ENCODE assay signal across 20 mouse cellular contexts in the genomic region with DNA sequence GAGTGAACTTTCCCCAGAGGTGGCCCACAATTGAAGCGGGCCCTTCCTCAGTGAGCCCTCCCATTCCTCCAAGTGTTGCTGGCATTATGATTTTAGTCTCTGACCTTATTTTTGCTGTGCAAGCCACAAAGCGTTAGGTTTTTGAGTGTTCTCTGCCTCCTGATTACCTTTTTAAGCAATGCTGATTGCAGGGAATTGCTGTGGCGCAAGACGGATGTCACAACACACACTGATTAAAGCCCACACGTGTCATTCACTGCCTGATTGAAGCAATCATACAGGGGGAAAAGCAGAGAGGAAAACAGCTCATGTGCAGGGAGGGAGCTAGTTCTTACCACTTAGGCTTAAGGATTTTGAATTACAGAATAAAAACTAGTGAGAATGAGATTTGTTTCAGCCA. TPM values are rescaled to one million over a fixed set of nuclear protein-coding genes. Genes with fewer than 3 reads are reported as not detected.
DNase-seq lines count a peak whose midpoint lies in the region; ATAC-seq and TF ChIP-seq lines count a peak whose summit lies in the region.
"Had no signal": no experiment of that assay in that cellular context is flagged by ENCODE, and none has a peak within 500 bp of the region (broad histone marks: within the 10 kb centered on the region; RNA-seq: fewer than 3 reads in every experiment).

No protein-coding gene starts in this region.

- DNase-seq in liver, postnatal 0 days, result peak; percentile 34
- DNase-seq in liver (no peak), MN1 (ENCODE audit: low spot score) (no peak)
- peak; percentile 31 for DNase-seq in brain, adult 2 months (ENCODE audit: low read depth, low spot score)
- DNase-seq in lung, postnatal 0 days (ENCODE audit: low spot score), result peak; percentile 67
- no peak for DNase-seq in urinary bladder, postnatal 14 days (ENCODE audit: low spot score)
- no peak for DNase-seq in heart, postnatal 4 days
- DNase-seq: cerebellum, adult 11-12 months; cerebellum, postnatal 25 days; gastrocnemius, postnatal 36 days; kidney, postnatal 36 days; left cerebral cortex, postnatal 4 days; right cerebral cortex, postnatal 4 days; thymus, adult 2 months had no signal

- H3K4me3 ChIP-seq in liver, postnatal 0 days (ENCODE audit: low read depth, low read length), result no peak overlapping the region
- no peak overlapping the region for H3K4me3 ChIP-seq in lung, postnatal 0 days (ENCODE audit: low read depth, low read length)
- H3K4me3 ChIP-seq: forebrain, embryonic 10.5 days; heart, embryonic 10.5 days; liver, embryonic 12.5 days; midbrain, embryonic 10.5 days had no signal

- no peaks in the 10 kb centered on the region for H3K27me3 ChIP-seq in liver, postnatal 0 days (ENCODE audit: insufficient read depth, low read length)
- no peaks in the 10 kb centered on the region for H3K27me3 ChIP-seq in lung, postnatal 0 days (replicated peaks; ENCODE audit: insufficient read depth, low read length)
- H3K27me3 ChIP-seq: liver, embryonic 12.5 days; Patski had no signal

- H3K27ac ChIP-seq in liver, postnatal 0 days (ENCODE audit: low read depth), result no peak overlapping the region
- no peak overlapping the region; the same call in 1 of the 2 replicates for H3K27ac ChIP-seq in lung, postnatal 0 days (ENCODE audit: low read length)
- H3K27ac ChIP-seq: forebrain, embryonic 10.5 days; heart, embryonic 10.5 days; liver, embryonic 12.5 days; midbrain, embryonic 10.5 days had no signal

- no peak for TF ChIP-seq CTCF in liver, postnatal 0 days (IDR thresholded peaks at IDR 0.05; ENCODE audit: low read depth)
- TF ChIP-seq CTCF in lung, postnatal 0 days (IDR thresholded peaks at IDR 0.05), result no peak

- H3K4me1 ChIP-seq in liver, postnatal 0 days (ENCODE audit: insufficient read depth), result peaks cover 3% of the 10 kb centered on the region; the same call in 1 of the 2 replicates
- H3K4me1 ChIP-seq in lung, postnatal 0 days (ENCODE audit: insufficient read depth, low read depth, low read length), result no peaks in the 10 kb centered on the region
- H3K4me1 ChIP-seq: forebrain, embryonic 10.5 days; heart, embryonic 10.5 days; midbrain, embryonic 10.5 days had no signal

- 62% methylated on average over 5 of the region's 5 CpGs for WGBS in liver, postnatal 0 days (ENCODE audit: insufficient replicate concordance)
- 64% methylated on average over 5 of the region's 5 CpGs for WGBS in lung, postnatal 0 days

- H3K9me3 ChIP-seq in liver, postnatal 0 days (ENCODE audit: low read length), result no peaks in the 10 kb centered on the region
- no peaks in the 10 kb centered on the region for H3K9me3 ChIP-seq in lung, postnatal 0 days (ENCODE audit: low read length)
- H3K9me3 ChIP-seq: forebrain, embryonic 10.5 days; heart, embryonic 10.5 days; liver, embryonic 12.5 days; midbrain, embryonic 10.5 days had no signal

- ATAC-seq in liver, postnatal 0 days, result no peak
- peak; percentile 69 for ATAC-seq in lung, postnatal 0 days
- ATAC-seq: liver, embryonic 12.5 days; Patski had no signal

- no peak overlapping the region for H3K9ac ChIP-seq in liver, postnatal 0 days (replicated peaks)
- H3K9ac ChIP-seq in lung, postnatal 0 days (replicated peaks; ENCODE audit: low read depth), result no peak overlapping the region
- H3K9ac ChIP-seq: liver, embryonic 12.5 days had no signal

- no peak for TF ChIP-seq EP300 in liver, postnatal 0 days (IDR thresholded peaks at IDR 0.05; ENCODE audit: low read depth)
- TF ChIP-seq EP300 in lung, postnatal 0 days (IDR thresholded peaks at IDR 0.05), result peak; percentile 56; the same call in 1 of the 2 replicates

- H3K4me2 ChIP-seq in liver, postnatal 0 days (ENCODE audit: low read depth, low read length), result no peak overlapping the region
- no peak overlapping the region for H3K4me2 ChIP-seq in lung, postnatal 0 days (replicated peaks; ENCODE audit: low read depth, low read length)
- H3K4me2 ChIP-seq: liver, embryonic 12.5 days had no signal

- H3K36me3 ChIP-seq in liver, postnatal 0 days (replicated peaks; ENCODE audit: insufficient read depth, low read length), result peaks cover 21% of the 10 kb centered on the region
- H3K36me3 ChIP-seq in lung, postnatal 0 days (ENCODE audit: insufficient read depth, low read length), result peaks cover 3% of the 10 kb centered on the region

RNA-seq across cellular contexts. Expression of gene 1110032A03Rik, which starts 23.0 kb away (rescaled TPM):
- 34.6 and 36.2 TPM in 2 replicates for polyA plus RNA-seq in liver, postnatal 0 days (2015; fragmentation: Nextera tagmentation; extraction: Ambion mirVana)
- polyA plus RNA-seq in lung, postnatal 0 days (2015; fragmentation: Nextera tagmentation; extraction: Ambion mirVana), result 72.3 and 79.8 TPM in 2 replicates
- total RNA-seq in heart, postnatal 4 days (2021), result 10 to 100 TPM; 10.3 to 11.2 TPM

RNA-seq across cellular contexts. Expression of gene Alg9, which starts 23.5 kb away (rescaled TPM):
- polyA plus RNA-seq in liver, postnatal 0 days (2015; fragmentation: Nextera tagmentation; extraction: Ambion mirVana), result 7.5 and 8.6 TPM in 2 replicates
- 17.9 and 19.0 TPM in 2 replicates for polyA plus RNA-seq in lung, postnatal 0 days (2015; fragmentation: Nextera tagmentation; extraction: Ambion mirVana)
- total RNA-seq in heart, postnatal 4 days (2021), result 10 to 100 TPM; 14.2 to 14.8 TPM

RNA-seq across cellular contexts. Expression of gene Fdxacb1, which starts 30.3 kb away (rescaled TPM):
- 4.9 and 6.6 TPM in 2 replicates for polyA plus RNA-seq in liver, postnatal 0 days (2015; fragmentation: Nextera tagmentation; extraction: Ambion mirVana)
- 10.2 and 12.1 TPM in 2 replicates for polyA plus RNA-seq in lung, postnatal 0 days (2015; fragmentation: Nextera tagmentation; extraction: Ambion mirVana)
- total RNA-seq in heart, postnatal 4 days (2021), result 1 to 10 TPM; 6.0 to 7.1 TPM

RNA-seq across cellular contexts. Expression of gene Hspb2, which starts 46.2 kb away (rescaled TPM):
- polyA plus RNA-seq in liver, postnatal 0 days (2015; fragmentation: Nextera tagmentation; extraction: Ambion mirVana), result 0.86 and 1.2 TPM in 2 replicates
- polyA plus RNA-seq in lung, postnatal 0 days (2015; fragmentation: Nextera tagmentation; extraction: Ambion mirVana), result 30.8 and 32.4 TPM in 2 replicates
- total RNA-seq in heart, postnatal 4 days (2021), result 100 to 1,000 TPM; 130 to 150 TPM
- total RNA-seq: neutrophil, adult 5-6 weeks had no signal

RNA-seq across cellular contexts. Expression of gene Ppp2r1b, which starts 46.7 kb away (rescaled TPM):
- 18.8 and 29.0 TPM in 2 replicates for polyA plus RNA-seq in liver, postnatal 0 days (2015; fragmentation: Nextera tagmentation; extraction: Ambion mirVana)
- 26.0 and 28.4 TPM in 2 replicates for polyA plus RNA-seq in lung, postnatal 0 days (2015; fragmentation: Nextera tagmentation; extraction: Ambion mirVana)
- 10 to 100 TPM; 24.0 to 29.8 TPM for total RNA-seq in heart, postnatal 4 days (2021)

Comparison
In these comparisons a context has a peak if more than half of its experiments do, and no peak if none do; other contexts are left out.
1. DNase-seq: peak in liver, postnatal 0 days (single experiment), brain, adult 2 months (single experiment) and lung, postnatal 0 days (single experiment); none in liver (single experiment), urinary bladder, postnatal 14 days (single experiment), heart, postnatal 4 days (single experiment) and MN1 (single experiment).